ENCODE assay signal across 30 mouse cellular contexts in the genomic region with DNA sequence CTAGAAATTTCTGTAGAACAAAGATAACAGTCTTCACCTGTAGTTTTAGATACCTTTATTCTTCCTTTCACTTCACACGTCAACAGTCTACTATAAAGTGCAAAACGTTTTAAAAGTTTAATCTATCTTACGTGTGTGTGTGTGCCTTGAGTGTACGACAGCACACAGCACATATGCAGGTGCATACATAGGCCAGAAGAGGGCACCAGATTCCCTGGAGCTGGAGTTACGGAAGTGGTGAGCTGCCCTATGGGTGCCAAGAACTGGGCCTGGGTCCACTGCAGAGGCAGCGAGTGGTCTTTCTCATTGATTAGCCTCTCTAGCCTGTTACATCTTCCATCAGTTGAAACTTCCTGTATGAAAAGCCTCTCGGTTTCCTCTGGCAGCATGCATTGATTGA.
A peak's percentile ranks its signal among the peaks of the same experiment; 100 is the strongest.
DNase-seq lines count a peak whose midpoint lies in the region; ATAC-seq and TF ChIP-seq lines count a peak whose summit lies in the region.
"Had no signal": no experiment of that assay in that cellular context is flagged by ENCODE, and none has a peak within 500 bp of the region (broad histone marks: within the 10 kb centered on the region; RNA-seq: fewer than 3 reads in every experiment).

No protein-coding gene starts in this region.

- no peak overlapping the region for H3K27ac ChIP-seq in intestine, postnatal 0 days (ENCODE audit: low read depth, low read length)
- no peak overlapping the region for H3K27ac ChIP-seq in intestine, embryonic 16.5 days (ENCODE audit: low read length)
- H3K27ac ChIP-seq in liver, postnatal 0 days (ENCODE audit: low read depth), result no peak overlapping the region
- no peak overlapping the region for H3K27ac ChIP-seq in stomach, postnatal 0 days (replicated peaks)
- H3K27ac ChIP-seq: hindbrain, embryonic 12.5 days; hindbrain, postnatal 0 days; intestine, embryonic 15.5 days; limb, embryonic 10.5 days; limb, embryonic 15.5 days; neural tube, embryonic 12.5 days had no signal

- no peak for DNase-seq in liver, postnatal 0 days
- DNase-seq in liver, result no peak
- DNase-seq in ES-CJ7 (ENCODE audit: low read depth, low spot score), result peak; percentile 43
- no peak for DNase-seq in stomach, postnatal 0 days (ENCODE audit: low spot score)
- no peak for DNase-seq in adrenal gland, adult (ENCODE audit: inconsistent age in 2 of 2, low spot score in 1 of 2)
- DNase-seq: adrenal gland, adult 2 months; cerebellum, adult 2 months; cerebellum, postnatal 14 days; gastrocnemius, postnatal 10 days; heart, postnatal 36 days; kidney, postnatal 14 days; lung, adult 2 months; right cerebral cortex, adult 18-20 months; right cerebral cortex, postnatal 4 days; thymus, adult 2 months; thymus, postnatal 36 days had no signal

- ATAC-seq in intestine, postnatal 0 days, result no peak
- no peak for ATAC-seq in intestine, embryonic 16.5 days
- ATAC-seq in liver, postnatal 0 days, result no peak
- ATAC-seq in stomach, postnatal 0 days (ENCODE audit: low FRiP score, low TSS enrichment), result no peak
- ATAC-seq: hindbrain, postnatal 0 days; intestine, embryonic 15.5 days; midbrain, embryonic 16.5 days had no signal

- H3K27me3 ChIP-seq in intestine, postnatal 0 days (replicated peaks; ENCODE audit: control insufficient read depth, insufficient read depth, low read length), result no peaks in the 10 kb centered on the region
- no peaks in the 10 kb centered on the region for H3K27me3 ChIP-seq in intestine, embryonic 16.5 days (replicated peaks; ENCODE audit: control insufficient read depth, insufficient read depth, low read length)
- no peaks in the 10 kb centered on the region for H3K27me3 ChIP-seq in liver, postnatal 0 days (ENCODE audit: insufficient read depth, low read length)
- no peaks in the 10 kb centered on the region for H3K27me3 ChIP-seq in stomach, postnatal 0 days (ENCODE audit: control insufficient read depth, insufficient read depth, low read length)
- H3K27me3 ChIP-seq: hindbrain, embryonic 12.5 days; intestine, embryonic 15.5 days; limb, embryonic 15.5 days; neural tube, embryonic 12.5 days had no signal

- 87% methylated on average over 7 of the region's 7 CpGs for WGBS in intestine, postnatal 0 days
- WGBS in intestine, embryonic 16.5 days, result 92% methylated on average over 7 of the region's 7 CpGs
- WGBS in liver, postnatal 0 days (ENCODE audit: insufficient replicate concordance), result 81% methylated on average over 7 of the region's 7 CpGs
- 92% methylated on average over 7 of the region's 7 CpGs for WGBS in stomach, postnatal 0 days

- H3K36me3 ChIP-seq in intestine, postnatal 0 days (ENCODE audit: control insufficient read depth, insufficient read depth), result no peaks in the 10 kb centered on the region
- no peaks in the 10 kb centered on the region for H3K36me3 ChIP-seq in intestine, embryonic 16.5 days (ENCODE audit: control insufficient read depth, insufficient read depth, low read length)
- no peaks in the 10 kb centered on the region for H3K36me3 ChIP-seq in liver, postnatal 0 days (replicated peaks; ENCODE audit: insufficient read depth, low read length)
- no peaks in the 10 kb centered on the region for H3K36me3 ChIP-seq in stomach, postnatal 0 days (ENCODE audit: control insufficient read depth, insufficient read depth, low read length)
- H3K36me3 ChIP-seq: G1E; hindbrain, embryonic 12.5 days; intestine, embryonic 15.5 days; limb, embryonic 10.5 days; limb, embryonic 15.5 days; neural tube, embryonic 12.5 days had no signal

- H3K4me3 ChIP-seq in intestine, postnatal 0 days (ENCODE audit: low read depth, low read length), result no peak overlapping the region
- H3K4me3 ChIP-seq in intestine, embryonic 16.5 days (ENCODE audit: low read length), result no peak overlapping the region
- no peak overlapping the region for H3K4me3 ChIP-seq in liver, postnatal 0 days (ENCODE audit: low read depth, low read length)
- H3K4me3 ChIP-seq in stomach, postnatal 0 days (ENCODE audit: low read depth, low read length), result no peak overlapping the region
- H3K4me3 ChIP-seq: erythroblast, embryonic 14.5 days; hindbrain, embryonic 12.5 days; intestine, embryonic 15.5 days; limb, embryonic 10.5 days; limb, embryonic 15.5 days; myocyte; neural tube, embryonic 12.5 days had no signal

- peak; percentile 25; the same call in 1 of the 2 replicates for TF ChIP-seq CTCF in intestine, postnatal 0 days (IDR thresholded peaks at IDR 0.05; ENCODE audit: low read depth)
- TF ChIP-seq CTCF in liver, postnatal 0 days (IDR thresholded peaks at IDR 0.05; ENCODE audit: low read depth), result peak; percentile 33; the same call in 1 of the 2 replicates
- 0 out of 2 replicates have a peak, but pooled peaks have one; percentile 13 for TF ChIP-seq CTCF in stomach, postnatal 0 days (IDR thresholded peaks at IDR 0.05; ENCODE audit: low read depth)

- H3K9me3 ChIP-seq in intestine, postnatal 0 days (ENCODE audit: control insufficient read depth), result no peaks in the 10 kb centered on the region
- no peaks in the 10 kb centered on the region for H3K9me3 ChIP-seq in intestine, embryonic 16.5 days (ENCODE audit: control insufficient read depth, low read length)
- 0 out of 2 replicates have a peak, but pooled peaks cover 2% of the 10 kb centered on the region for H3K9me3 ChIP-seq in liver, postnatal 0 days (ENCODE audit: low read length)
- H3K9me3 ChIP-seq in stomach, postnatal 0 days (ENCODE audit: control insufficient read depth, low read length), result 0 out of 2 replicates have a peak, but pooled peaks cover 5% of the 10 kb centered on the region
- H3K9me3 ChIP-seq: intestine, embryonic 15.5 days; limb, embryonic 10.5 days; limb, embryonic 15.5 days; neural tube, embryonic 12.5 days had no signal

- H3K4me1 ChIP-seq in intestine, postnatal 0 days (replicated peaks; ENCODE audit: control insufficient read depth, insufficient read depth, low read length), result no peaks in the 10 kb centered on the region
- H3K4me1 ChIP-seq in intestine, embryonic 16.5 days (ENCODE audit: control insufficient read depth, insufficient read depth, low read length), result no peaks in the 10 kb centered on the region
- no peaks in the 10 kb centered on the region for H3K4me1 ChIP-seq in liver, postnatal 0 days (ENCODE audit: insufficient read depth)
- H3K4me1 ChIP-seq in stomach, postnatal 0 days (replicated peaks; ENCODE audit: control insufficient read depth, insufficient read depth), result no peaks in the 10 kb centered on the region
- H3K4me1 ChIP-seq: hindbrain, embryonic 12.5 days; intestine, embryonic 15.5 days; limb, embryonic 10.5 days; limb, embryonic 15.5 days; neural tube, embryonic 12.5 days had no signal

- no peak overlapping the region for H3K4me2 ChIP-seq in intestine, postnatal 0 days (replicated peaks; ENCODE audit: low read depth)
- no peak overlapping the region for H3K4me2 ChIP-seq in intestine, embryonic 16.5 days (ENCODE audit: low read depth, low read length)
- no peak overlapping the region for H3K4me2 ChIP-seq in liver, postnatal 0 days (ENCODE audit: low read depth, low read length)
- no peak overlapping the region for H3K4me2 ChIP-seq in stomach, postnatal 0 days (replicated peaks; ENCODE audit: low read depth)
- H3K4me2 ChIP-seq: heart, embryonic 11.5 days; hindbrain, embryonic 12.5 days; intestine, embryonic 15.5 days; limb, embryonic 15.5 days; midbrain, embryonic 11.5 days; neural tube, embryonic 12.5 days had no signal

- TF ChIP-seq EP300 in liver, postnatal 0 days (IDR thresholded peaks at IDR 0.05; ENCODE audit: low read depth), result no peak
- TF ChIP-seq EP300 in stomach, postnatal 0 days (optimal IDR thresholded peaks at IDR 0.05), result no peak

- H3K9ac ChIP-seq in intestine, postnatal 0 days (ENCODE audit: low read depth, low read length), result no peak overlapping the region
- H3K9ac ChIP-seq in intestine, embryonic 16.5 days (ENCODE audit: low read depth, low read length), result no peak overlapping the region
- H3K9ac ChIP-seq in liver, postnatal 0 days (replicated peaks), result no peak overlapping the region
- H3K9ac ChIP-seq in stomach, postnatal 0 days (ENCODE audit: low read length), result no peak overlapping the region
- H3K9ac ChIP-seq: hindbrain, embryonic 12.5 days; intestine, embryonic 15.5 days; limb, embryonic 15.5 days; neural tube, embryonic 12.5 days had no signal
